Mouse (Mus musculus) lung, postnatal 0 days (tissue): Measurements from ENCODE around the gene Gabrg3. TPM values are rescaled to one million over a fixed set of nuclear protein-coding genes. Genes with fewer than 3 reads are reported as not detected.

Experiments
- ATAC-seq: fragments of 200-750 bp; cut with Nextera tagmentation; 2 replicates; pipeline ENCODE4 v1.8.0; 2017; ENCODE audit warnings: moderate library complexity
- DNase-seq: peaks from one replicate; pipeline ENCODE4 v3.0.0-alpha.2; 2016; ENCODE audit warnings: low spot score
- H3K27ac ChIP-seq: fragments of 300-500 bp; sonication (generic); 2 replicates; pipeline ENCODE4 v1.5.1; 2014; ENCODE audit warnings: antibody characterized with exemption, mild to moderate bottlenecking, low read length, mixed read lengths
- H3K27me3 ChIP-seq: fragments of 300-500 bp; sonication (generic); replicated peaks from 2 replicates; pipeline ENCODE4 v1.6.1; 2014; ENCODE audit warnings: low read length, mixed read lengths; ENCODE audit not compliant: insufficient read depth
- H3K36me3 ChIP-seq: fragments of 300-500 bp; sonication (generic); 2 replicates; pipeline ENCODE4 v1.6.1; 2014; ENCODE audit warnings: low read length, mixed read lengths; ENCODE audit not compliant: insufficient read depth
- H3K4me1 ChIP-seq: fragments of 300-500 bp; sonication (generic); 2 replicates; pipeline ENCODE4 v1.6.1; 2014; ENCODE audit warnings: antibody characterized with exemption, low read depth, low read length, mixed read lengths; ENCODE audit not compliant: insufficient read depth
- H3K4me2 ChIP-seq: fragments of 300-500 bp; sonication (generic); replicated peaks from 2 replicates; pipeline ENCODE4 v1.6.1; 2014; ENCODE audit warnings: low read depth, mild to moderate bottlenecking, low read length, moderate library complexity, mixed read lengths
- H3K4me3 ChIP-seq: fragments of 300-500 bp; sonication (generic); 2 replicates; pipeline ENCODE4 v1.5.1; 2014; ENCODE audit warnings: low read depth, low read length
- H3K9ac ChIP-seq: fragments of 300-500 bp; sonication (generic); replicated peaks from 2 replicates; pipeline ENCODE4 v1.6.1; 2014; ENCODE audit warnings: low read depth, mild to moderate bottlenecking
- H3K9me3 ChIP-seq: fragments of 300-500 bp; sonication (generic); 2 replicates; pipeline ENCODE4 v1.6.1; 2016; ENCODE audit warnings: low read length, mixed read lengths
- CTCF ChIP-seq: IDR thresholded peaks from 2 replicates; pipeline ENCODE4 v1.5.1; 2016; ENCODE audit warnings: antibody characterized with exemption, mild to moderate bottlenecking
- EP300 ChIP-seq: IDR thresholded peaks from 2 replicates; pipeline ENCODE4 v1.6.1; 2016; ENCODE audit warnings: antibody characterized with exemption, mild to moderate bottlenecking, control low read depth
- WGBS: fragments of 180-500 bp; shearing (Covaris S2); extraction: QIAGEN DNeasy Blood & Tissue Kit; methylation state at CpG from one replicate; pipeline ENCODE4 v1.1.7; 2014; 5-methylcytosine and 5-hydroxymethylcytosine counted together
- polyA plus RNA-seq: library from polyadenylated mRNA; unstranded; fragments of >200 nt; fragmentation: Nextera tagmentation; extraction: Ambion mirVana; gene quantifications from 2 replicates; pipeline ENCODE4 v1.2.1, GENCODE M21; 2015

Gabrg3 gene
- polyA plus RNA-seq, 1 experiment from 2014 or later, result 0.07 TPM

- ATAC-seq (no peak), DNase-seq (no peak)
- no peaks in the 10 kb centered on the region for H3K36me3 ChIP-seq
- TF ChIP-seq CTCF (no peak), EP300 (no peak)
- H3K27ac ChIP-seq, result no peak overlapping the region
- no peaks in the 10 kb centered on the region for H3K27me3 ChIP-seq
- H3K4me2 ChIP-seq, result no peak overlapping the region
- no peak overlapping the region for H3K9ac ChIP-seq
- H3K4me3 ChIP-seq, result no peak overlapping the region
- H3K9me3 ChIP-seq, result no peaks in the 10 kb centered on the region
- WGBS, result 80% methylated on average over 3 of the region's 3 CpGs
- H3K4me1 ChIP-seq, result no peaks in the 10 kb centered on the region
These were observed 321.6 kb downstream of the Gabrg3 start for GRCm38 (mm10) chr7:57065398-57065797.

GRCm38 (mm10) chr7:57050906-57051635 lies 335.9 kb downstream of the Gabrg3 start:
- 73% methylated on average over 1 of the region's 1 CpGs for WGBS

GRCm38 (mm10) chr7:57037861-57038421 lies 349.0 kb downstream of the Gabrg3 start:
- no peak overlapping the region for H3K27ac ChIP-seq
- no peak overlapping the region for H3K9ac ChIP-seq
- DNase-seq, result no peak
- no peak for ATAC-seq
- H3K4me1 ChIP-seq, result no peaks in the 10 kb centered on the region
- no peaks in the 10 kb centered on the region for H3K9me3 ChIP-seq
- 46% methylated on average over 2 of the region's 2 CpGs for WGBS
- no peaks in the 10 kb centered on the region for H3K27me3 ChIP-seq
- H3K4me3 ChIP-seq, result no peak overlapping the region
- H3K36me3 ChIP-seq, result no peaks in the 10 kb centered on the region
- TF ChIP-seq EP300 (no peak), CTCF (no peak)
- H3K4me2 ChIP-seq, result no peak overlapping the region

More at GRCm38 (mm10) chr7:57050906-57051635, 335.9 kb downstream of the Gabrg3 start:
- no peak overlapping the region for H3K4me3 ChIP-seq
- no peak overlapping the region for H3K9ac ChIP-seq
- H3K4me2 ChIP-seq, result no peak overlapping the region
- H3K27me3 ChIP-seq, result no peaks in the 10 kb centered on the region
- ATAC-seq (no peak), DNase-seq (no peak)
- H3K36me3 ChIP-seq, result no peaks in the 10 kb centered on the region
- no peak overlapping the region for H3K27ac ChIP-seq
- H3K4me1 ChIP-seq, result no peaks in the 10 kb centered on the region
- TF ChIP-seq CTCF, result no peak
- no peak for TF ChIP-seq EP300
- H3K9me3 ChIP-seq, result no peaks in the 10 kb centered on the region

- no peaks in the 10 kb centered on the region for H3K9me3 ChIP-seq
- H3K4me2 ChIP-seq, result no peak overlapping the region
- no peak for DNase-seq
- TF ChIP-seq EP300 (no peak), CTCF (no peak)
- H3K9ac ChIP-seq, result no peak overlapping the region
- ATAC-seq, result no peak
- H3K4me1 ChIP-seq, result no peaks in the 10 kb centered on the region
- H3K36me3 ChIP-seq, result no peaks in the 10 kb centered on the region
- no peak overlapping the region for H3K4me3 ChIP-seq
- H3K27ac ChIP-seq, result no peak overlapping the region
- 58% methylated on average over 3 of the region's 3 CpGs for WGBS
- no peaks in the 10 kb centered on the region for H3K27me3 ChIP-seq
These were observed 386.3 kb downstream of the Gabrg3 start for GRCm38 (mm10) chr7:57000585-57001261.

- ATAC-seq, result no peak
- H3K4me3 ChIP-seq, result no peak overlapping the region
- H3K27me3 ChIP-seq, result no peaks in the 10 kb centered on the region
- no peak for DNase-seq
- no peaks in the 10 kb centered on the region for H3K36me3 ChIP-seq
- TF ChIP-seq CTCF (no peak), EP300 (no peak)
- H3K9me3 ChIP-seq, result no peaks in the 10 kb centered on the region
- H3K27ac ChIP-seq, result no peak overlapping the region
- no peak overlapping the region for H3K4me2 ChIP-seq
- no peak overlapping the region for H3K9ac ChIP-seq
- 82% methylated on average over 2 of the region's 2 CpGs for whole genome bisulfite sequencing
- no peaks in the 10 kb centered on the region for H3K4me1 ChIP-seq
These were observed 389.0 kb downstream of the Gabrg3 start for GRCm38 (mm10) chr7:56997713-56998624.

- H3K4me3 ChIP-seq, result no peak overlapping the region
- no peaks in the 10 kb centered on the region for H3K27me3 ChIP-seq
- H3K4me2 ChIP-seq, result no peak overlapping the region
- H3K9ac ChIP-seq, result no peak overlapping the region
- 83% methylated on average over 1 of the region's 2 CpGs for WGBS
- DNase-seq, result peak; percentile 9
- H3K36me3 ChIP-seq, result no peaks in the 10 kb centered on the region
- H3K9me3 ChIP-seq, result no peaks in the 10 kb centered on the region
- H3K4me1 ChIP-seq, result no peaks in the 10 kb centered on the region
- TF ChIP-seq EP300 (no peak), CTCF (peak; percentile 59)
- no peak overlapping the region for H3K27ac ChIP-seq
- ATAC-seq, result no peak
These were observed 440.6 kb downstream of the Gabrg3 start for GRCm38 (mm10) chr7:56946398-56946797.
